Mouse (Mus musculus) MEL (cell line): Measurements from ENCODE around the gene Gm40193.

Experiments
- CTCF ChIP-seq, 3 experiments: IDR thresholded peaks in 2 of 3; conservative IDR thresholded peaks in 1 of 3; 2 replicates each; pipeline ENCODE4 v1.5.1; 2011 to 2012; ENCODE audit warnings: low read length in 3 of 3, low read depth in 2 of 3, mild to moderate bottlenecking in 2 of 3, improper control_type of control experiment in 1 of 3, inconsistent platforms in 1 of 3, mixed read lengths in 1 of 3, moderate library complexity in 1 of 3; ENCODE audit not compliant: control insufficient read depth in 1 of 3, insufficient read depth in 1 of 3, poor library complexity in 1 of 3, severe bottlenecking in 1 of 3
- EP300 ChIP-seq, 2 experiments: IDR thresholded peaks; 2 replicates each; pipeline ENCODE4 v1.6.1; 2011; ENCODE audit warnings: improper control_type of control experiment in 2 of 2, low read length in 2 of 2, low read depth in 1 of 2, mild to moderate bottlenecking in 1 of 2
- ETS1 ChIP-seq: IDR thresholded peaks from 2 replicates; pipeline ENCODE4 v1.6.1; 2012; ENCODE audit warnings: low read depth, mild to moderate bottlenecking, inconsistent platforms, low read length, improper control_type of control experiment, moderate library complexity
- GATA1 ChIP-seq: IDR thresholded peaks from 2 replicates; pipeline ENCODE4 v1.6.1; 2011; ENCODE audit warnings: low read depth, low read length, improper control_type of control experiment
- MAX ChIP-seq: IDR thresholded peaks from 2 replicates; pipeline ENCODE4 v1.6.1; 2011; ENCODE audit warnings: low read length, improper control_type of control experiment
- MAZ ChIP-seq: IDR thresholded peaks from 2 replicates; pipeline ENCODE4 v1.6.1; 2012; ENCODE audit warnings: low read depth, mild to moderate bottlenecking, inconsistent platforms, low read length, improper control_type of control experiment
- POLR2A ChIP-seq, 2 experiments: IDR thresholded peaks; 2 replicates each; pipeline ENCODE4 v1.6.1; 2011 to 2012; ENCODE audit warnings: low read length in 2 of 2, mild to moderate bottlenecking in 2 of 2, control low read depth in 1 of 2, improper control_type of control experiment in 1 of 2, low read depth in 1 of 2, moderate library complexity in 1 of 2; ENCODE audit not compliant: control insufficient read depth in 1 of 2, insufficient read depth in 1 of 2, poor library complexity in 1 of 2
- POLR2AphosphoS2 ChIP-seq: IDR thresholded peaks from 2 replicates; pipeline ENCODE4 v1.6.1; 2011; ENCODE audit warnings: low read length, improper control_type of control experiment
- POLR2AphosphoS5 ChIP-seq: IDR thresholded peaks from 2 replicates; pipeline ENCODE4 v1.6.1; 2012; ENCODE audit warnings: low read depth, borderline replicate concordance, mild to moderate bottlenecking, inconsistent platforms, low read length, moderate library complexity, mixed read lengths
- TCF12 ChIP-seq: IDR thresholded peaks from 2 replicates; pipeline ENCODE4 v1.6.1; 2014; ENCODE audit warnings: low read depth, mild to moderate bottlenecking, inconsistent platforms, low read length, improper control_type of control experiment, moderate library complexity
- USF1 ChIP-seq: IDR thresholded peaks from 2 replicates; pipeline ENCODE4 v1.6.1; 2014; ENCODE audit warnings: low read depth, mild to moderate bottlenecking, inconsistent platforms, low read length, improper control_type of control experiment, moderate library complexity
- ZC3H11A ChIP-seq: IDR thresholded peaks from 2 replicates; pipeline ENCODE4 v1.6.1; 2012; ENCODE audit warnings: low read depth, mild to moderate bottlenecking, inconsistent platforms, low read length, improper control_type of control experiment
- ZKSCAN1 ChIP-seq: IDR thresholded peaks from 2 replicates; pipeline ENCODE4 v1.6.1; 2012; ENCODE audit warnings: low read depth, mild to moderate bottlenecking, inconsistent platforms, low read length, improper control_type of control experiment, moderate library complexity
- ZNF384 ChIP-seq: IDR thresholded peaks from 2 replicates; pipeline ENCODE4 v1.6.1; 2012; ENCODE audit warnings: low read depth, mild to moderate bottlenecking, inconsistent platforms, low read length, improper control_type of control experiment

DNA sequence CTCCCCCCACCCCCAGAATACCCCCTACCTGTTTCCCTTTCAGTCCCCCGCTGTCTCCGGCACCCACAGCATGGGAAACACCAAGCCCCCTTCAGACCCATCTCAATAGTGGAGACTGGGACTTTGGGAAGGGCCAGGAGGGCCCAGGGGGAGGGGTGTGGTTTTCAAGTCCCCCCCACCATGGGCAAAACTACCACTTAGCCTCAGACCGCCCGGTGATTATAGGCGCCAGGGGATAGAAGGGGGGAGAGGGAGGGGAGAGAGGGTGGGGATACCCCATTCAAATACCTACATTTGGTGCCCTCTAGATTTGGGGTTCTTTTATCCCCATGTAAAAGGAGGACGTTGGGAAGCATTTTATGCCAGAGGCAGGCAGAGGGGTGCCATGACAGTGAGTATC lies at the start of gene Gm40193:
- no peak for TF ChIP-seq MAX
- TF ChIP-seq MAZ = no peak
- no peak for TF ChIP-seq ZNF384
- TF ChIP-seq CTCF (IDR thresholded peaks at IDR 0.05 in 2 of 3, conservative IDR thresholded peaks at IDR 0.05 in 1 of 3; ENCODE audit: control insufficient read depth in 1 of 3, insufficient read depth in 1 of 3, low read depth in 2 of 3, low read length in 3 of 3, poor library complexity in 1 of 3, severe bottlenecking in 1 of 3) = no peak
- no peak for TF ChIP-seq POLR2A (IDR thresholded peaks at IDR 0.05; ENCODE audit: control insufficient read depth in 1 of 2, insufficient read depth in 1 of 2, low read depth in 1 of 2, low read length in 2 of 2, poor library complexity in 1 of 2)
- TF ChIP-seq USF1 = no peak
- TF ChIP-seq POLR2AphosphoS5 = no peak
- no peak for TF ChIP-seq TCF12
- no peak for TF ChIP-seq ETS1
- no peak for TF ChIP-seq EP300 (IDR thresholded peaks at IDR 0.05; ENCODE audit: low read depth in 1 of 2, low read length in 2 of 2)
- TF ChIP-seq ZKSCAN1 = no peak
- no peak for TF ChIP-seq POLR2AphosphoS2
- TF ChIP-seq GATA1 = no peak
- no peak for TF ChIP-seq ZC3H11A
